Mouse (Mus musculus): ENCODE data around the gene Sec14l5.

DNA sequence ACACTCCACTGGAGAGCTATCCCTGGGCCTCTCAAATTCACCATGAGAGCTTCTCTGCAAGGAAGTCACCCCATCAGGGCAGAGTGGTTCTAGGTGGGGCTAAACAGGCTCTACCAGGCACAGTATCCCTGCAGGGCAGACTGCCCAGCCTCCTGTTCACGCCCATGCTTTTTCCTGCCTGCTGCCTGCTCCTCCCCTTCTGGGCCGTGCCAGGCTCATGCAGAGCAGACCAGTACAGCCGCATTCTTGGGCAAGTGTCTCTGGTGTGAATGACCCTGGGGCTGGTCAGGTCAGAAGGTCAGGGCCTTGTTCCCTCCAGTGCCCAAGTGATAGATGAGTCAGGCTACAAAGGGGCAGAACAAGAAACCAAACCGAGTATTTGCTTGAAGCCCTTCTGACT, 10.4 kb upstream of the Sec14l5 start:
- TF ChIP-seq EP300 (IDR thresholded peaks at IDR 0.05; ENCODE audit: low read depth) (no peak), CTCF (IDR thresholded peaks at IDR 0.05; ENCODE audit: low read depth) (no peak)

All from liver, embryonic 14.5 days (tissue).